In the genomic region with DNA sequence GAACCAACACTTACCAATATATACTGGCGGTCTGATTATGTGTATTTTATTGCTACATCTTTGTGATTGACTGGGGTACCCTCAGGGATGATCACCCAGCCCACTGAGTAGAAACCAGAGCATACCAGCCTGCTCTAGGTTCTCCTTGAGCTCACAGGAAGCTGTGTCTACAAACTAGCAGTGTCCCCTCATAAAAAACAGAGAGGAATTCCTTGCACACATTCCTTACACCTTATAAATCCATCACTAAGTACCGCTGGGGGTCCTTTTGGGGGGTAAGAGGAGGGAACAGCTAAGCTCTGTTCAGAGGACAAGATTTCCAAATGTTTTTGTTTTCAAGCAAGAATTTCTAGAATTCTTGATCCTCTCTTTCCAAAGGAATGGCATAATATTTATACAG, we compare ENCODE assay signal across 18 mouse cellular contexts. TPM values are rescaled to one million over a fixed set of nuclear protein-coding genes. Genes with fewer than 3 reads are reported as not detected.
DNase-seq lines count a peak whose midpoint lies in the region; ATAC-seq and TF ChIP-seq lines count a peak whose summit lies in the region.
"Had no signal": no experiment of that assay in that cellular context is flagged by ENCODE, and none has a peak within 500 bp of the region (broad histone marks: within the 10 kb centered on the region; RNA-seq: fewer than 3 reads in every experiment).

No protein-coding gene starts in this region.

- no peak for TF ChIP-seq CTCF in heart, adult 2 months (IDR thresholded peaks at IDR 0.05)
- no peak for TF ChIP-seq CTCF in forebrain, postnatal 0 days (IDR thresholded peaks at IDR 0.05; ENCODE audit: low read depth)

- H3K9me3 ChIP-seq in lung, embryonic 15.5 days: no peaks in the 10 kb centered on the region
- H3K9me3 ChIP-seq in intestine, embryonic 16.5 days (ENCODE audit: control insufficient read depth, low read length): no peaks in the 10 kb centered on the region
- no peaks in the 10 kb centered on the region for H3K9me3 ChIP-seq in stomach, embryonic 14.5 days (ENCODE audit: control insufficient read depth, low read depth, low read length)
- no peaks in the 10 kb centered on the region for H3K9me3 ChIP-seq in midbrain, embryonic 15.5 days
- no peaks in the 10 kb centered on the region for H3K9me3 ChIP-seq in forebrain, postnatal 0 days (ENCODE audit: low read length)
- H3K9me3 ChIP-seq: heart, embryonic 15.5 days; liver, embryonic 15.5 days; megakaryocyte, embryonic 14.5 days had no signal

- 86% methylated on average over 2 of the region's 2 CpGs for WGBS in heart, adult 2 months
- 54% methylated on average over 2 of the region's 2 CpGs for WGBS in lung, embryonic 15.5 days
- 43% methylated on average over 2 of the region's 2 CpGs for WGBS in intestine, embryonic 16.5 days
- WGBS in stomach, embryonic 14.5 days: 64% methylated on average over 2 of the region's 2 CpGs
- 90% methylated on average over 2 of the region's 2 CpGs for WGBS in midbrain, embryonic 15.5 days
- 92% methylated on average over 2 of the region's 2 CpGs for WGBS in forebrain, postnatal 0 days

- no peak overlapping the region for H3K4me3 ChIP-seq in heart, adult 2 months
- no peak overlapping the region for H3K4me3 ChIP-seq in lung, embryonic 15.5 days
- no peak overlapping the region for H3K4me3 ChIP-seq in intestine, embryonic 16.5 days (ENCODE audit: low read length)
- no peak overlapping the region for H3K4me3 ChIP-seq in stomach, embryonic 14.5 days (ENCODE audit: low read depth, low read length)
- H3K4me3 ChIP-seq in midbrain, embryonic 15.5 days: no peak overlapping the region
- H3K4me3 ChIP-seq in forebrain, postnatal 0 days (ENCODE audit: low read depth, low read length): no peak overlapping the region
- H3K4me3 ChIP-seq: heart, embryonic 15.5 days; liver, embryonic 15.5 days; megakaryocyte, embryonic 14.5 days had no signal

- no peak overlapping the region for H3K4me2 ChIP-seq in lung, embryonic 15.5 days
- H3K4me2 ChIP-seq in intestine, embryonic 16.5 days (ENCODE audit: low read depth, low read length): no peak overlapping the region
- no peak overlapping the region for H3K4me2 ChIP-seq in stomach, embryonic 14.5 days (replicated peaks; ENCODE audit: low read depth, low read length)
- no peak overlapping the region for H3K4me2 ChIP-seq in midbrain, embryonic 15.5 days
- H3K4me2 ChIP-seq in forebrain, postnatal 0 days (ENCODE audit: low read depth): no peak overlapping the region
- H3K4me2 ChIP-seq: heart, embryonic 15.5 days; liver, embryonic 15.5 days had no signal

- TF ChIP-seq POLR2A in heart, adult 2 months (IDR thresholded peaks at IDR 0.05; ENCODE audit: insufficient read depth, low read depth, low read length): no peak

- no peaks in the 10 kb centered on the region for H3K36me3 ChIP-seq in heart, adult 2 months (ENCODE audit: control insufficient read depth, insufficient read depth, low read length)
- H3K36me3 ChIP-seq in lung, embryonic 15.5 days: no peaks in the 10 kb centered on the region
- H3K36me3 ChIP-seq in intestine, embryonic 16.5 days (ENCODE audit: control insufficient read depth, insufficient read depth, low read length): no peaks in the 10 kb centered on the region
- no peaks in the 10 kb centered on the region for H3K36me3 ChIP-seq in stomach, embryonic 14.5 days (ENCODE audit: control insufficient read depth, insufficient read depth, low read length)
- no peaks in the 10 kb centered on the region for H3K36me3 ChIP-seq in midbrain, embryonic 15.5 days (replicated peaks)
- H3K36me3 ChIP-seq in forebrain, postnatal 0 days (ENCODE audit: insufficient read depth): no peaks in the 10 kb centered on the region
- H3K36me3 ChIP-seq: heart, embryonic 15.5 days; liver, embryonic 15.5 days had no signal

- no peak overlapping the region for H3K9ac ChIP-seq in heart, adult 2 months (ENCODE audit: low read depth, low read length)
- H3K9ac ChIP-seq in lung, embryonic 15.5 days: no peak overlapping the region
- H3K9ac ChIP-seq in intestine, embryonic 16.5 days (ENCODE audit: low read depth, low read length): no peak overlapping the region
- no peak overlapping the region for H3K9ac ChIP-seq in stomach, embryonic 14.5 days (replicated peaks; ENCODE audit: low read depth, low read length)
- H3K9ac ChIP-seq in midbrain, embryonic 15.5 days: no peak overlapping the region
- H3K9ac ChIP-seq in forebrain, postnatal 0 days: no peak overlapping the region
- H3K9ac ChIP-seq: heart, embryonic 15.5 days; liver, embryonic 15.5 days had no signal

- TF ChIP-seq EP300 in heart, adult 2 months (IDR thresholded peaks at IDR 0.05; ENCODE audit: insufficient read depth, low read depth, low read length): no peak

- intact Hi-C loops in heart, adult 2 months (cut with DNase I): no loop called here

- no peaks in the 10 kb centered on the region for H3K27me3 ChIP-seq in heart, adult 2 months (ENCODE audit: control insufficient read depth, insufficient read depth, low read length)
- no peaks in the 10 kb centered on the region for H3K27me3 ChIP-seq in lung, embryonic 15.5 days
- H3K27me3 ChIP-seq in intestine, embryonic 16.5 days (replicated peaks; ENCODE audit: control insufficient read depth, insufficient read depth, low read length): no peaks in the 10 kb centered on the region
- H3K27me3 ChIP-seq in stomach, embryonic 14.5 days (ENCODE audit: control insufficient read depth, insufficient read depth, low read length): no peaks in the 10 kb centered on the region
- H3K27me3 ChIP-seq in midbrain, embryonic 15.5 days (replicated peaks): no peaks in the 10 kb centered on the region
- no peaks in the 10 kb centered on the region for H3K27me3 ChIP-seq in forebrain, postnatal 0 days (ENCODE audit: insufficient read depth, low read length)
- H3K27me3 ChIP-seq: heart, embryonic 15.5 days; liver, embryonic 15.5 days had no signal

- no peak overlapping the region for H3K27ac ChIP-seq in heart, adult 2 months
- peak overlapping the region; percentile 14; the same call in 1 of the 2 replicates for H3K27ac ChIP-seq in lung, embryonic 15.5 days
- peak overlapping the region; percentile 4 for H3K27ac ChIP-seq in intestine, embryonic 16.5 days (ENCODE audit: low read length)
- H3K27ac ChIP-seq in stomach, embryonic 14.5 days (ENCODE audit: low read length): peak overlapping the region; percentile 61; the same call in 1 of the 2 replicates
- no peak overlapping the region for H3K27ac ChIP-seq in midbrain, embryonic 15.5 days
- H3K27ac ChIP-seq in forebrain, postnatal 0 days (ENCODE audit: low read depth, low read length): no peak overlapping the region
- H3K27ac ChIP-seq: heart, embryonic 15.5 days; liver, embryonic 15.5 days had no signal

- peaks cover 1% of the 10 kb centered on the region; the same call in 1 of the 2 replicates for H3K4me1 ChIP-seq in heart, adult 2 months (ENCODE audit: control insufficient read depth, insufficient read depth, low read length)
- H3K4me1 ChIP-seq in lung, embryonic 15.5 days: peaks cover 14% of the 10 kb centered on the region; the same call in 1 of the 2 replicates
- peaks cover 9% of the 10 kb centered on the region for H3K4me1 ChIP-seq in intestine, embryonic 16.5 days (ENCODE audit: control insufficient read depth, insufficient read depth, low read length)
- peaks cover 7% of the 10 kb centered on the region; the same call in 1 of the 2 replicates for H3K4me1 ChIP-seq in stomach, embryonic 14.5 days (ENCODE audit: control insufficient read depth, insufficient read depth, low read length)
- no peaks in the 10 kb centered on the region for H3K4me1 ChIP-seq in midbrain, embryonic 15.5 days
- no peaks in the 10 kb centered on the region for H3K4me1 ChIP-seq in forebrain, postnatal 0 days (ENCODE audit: insufficient read depth)
- H3K4me1 ChIP-seq: heart, embryonic 15.5 days; liver, embryonic 15.5 days; megakaryocyte, embryonic 14.5 days had no signal

- peak; percentile 55; the same call in 1 of the 2 replicates for ATAC-seq in lung, embryonic 15.5 days (ENCODE audit: borderline replicate concordance, extremely low read depth, low FRiP score, low TSS enrichment)
- ATAC-seq in intestine, embryonic 16.5 days: no peak
- no peak for ATAC-seq in stomach, embryonic 14.5 days (ENCODE audit: insufficient number of reproducible peaks, insufficient read depth, low FRiP score, low read depth)
- no peak for ATAC-seq in midbrain, embryonic 15.5 days (replicated peaks)
- no peak for ATAC-seq in forebrain, postnatal 0 days
- ATAC-seq: activated CD4-positive, CD25-positive, alpha-beta regulatory T cell, adult 4 months had no signal

- no peaks in the 10 kb centered on the region for H3K79me2 ChIP-seq in heart, adult 2 months (replicated peaks; ENCODE audit: control insufficient read depth, insufficient read depth, low read length)

- DNase-seq in heart, adult 11 months: peak; percentile 49
- no peak for DNase-seq in heart, adult 2 months
- no peak for DNase-seq in lung, postnatal 25 days (ENCODE audit: low spot score)
- DNase-seq in forebrain, postnatal 0 days: no peak
- DNase-seq: adrenal gland, postnatal 25 days; B cell, adult 2 months; cerebellum, adult 9-10 months; layer of hippocampus, postnatal 36 days; right cerebral cortex, postnatal 14 days; thymus, postnatal 25 days had no signal

RNA-seq across cellular contexts. Expression of gene Svep1, which starts 36.7 kb away (rescaled TPM):
- total RNA-seq in heart, adult 2 months (2021): 1 to 10 TPM; 4.2 to 4.5 TPM
- polyA plus RNA-seq in heart, adult 2 months (2012; rRNA removed): 3.5 and 6.3 TPM in 2 replicates
- 11.2 and 12.7 TPM in 2 replicates for polyA plus RNA-seq in lung, embryonic 15.5 days (2015; fragmentation: Nextera tagmentation; extraction: Ambion mirVana)
- polyA plus RNA-seq in intestine, embryonic 16.5 days (2015; fragmentation: Nextera tagmentation; extraction: Ambion mirVana): 5.2 and 5.5 TPM in 2 replicates
- polyA plus RNA-seq in stomach, embryonic 14.5 days (2014; fragmentation: Nextera tagmentation; extraction: Ambion mirVana): 9.7 and 11.0 TPM in 2 replicates
- polyA plus RNA-seq in midbrain, embryonic 15.5 days (2015; fragmentation: Nextera tagmentation; extraction: Ambion mirVana): 0.76 and 0.83 TPM in 2 replicates
- 1.3 and 3.0 TPM in 2 replicates for total RNA-seq in forebrain, postnatal 0 days (2014; rRNA removed)
- polyA plus RNA-seq in forebrain, postnatal 0 days (2015; fragmentation: Nextera tagmentation; extraction: Ambion mirVana): 0.21 and 0.47 TPM in 2 replicates
- polyA plus RNA-seq: activated CD4-positive, CD25-positive, alpha-beta regulatory T cell, adult 4 months had no signal

Comparison
In these comparisons a context has a peak if more than half of its experiments do, and no peak if none do; other contexts are left out.
1. H3K27ac ChIP-seq: peak in lung, embryonic 15.5 days (single experiment), intestine, embryonic 16.5 days (single experiment) and stomach, embryonic 14.5 days (single experiment); none in heart, adult 2 months (single experiment), midbrain, embryonic 15.5 days (single experiment) and forebrain, postnatal 0 days (single experiment).